Mouse (Mus musculus) thymus, postnatal 25 days (tissue): ENCODE data around the gene Col8a1.

Experiments
- DNase-seq: peaks from one replicate; pipeline ENCODE4 v3.0.0; 2022

Gene Col8a1

DNA sequence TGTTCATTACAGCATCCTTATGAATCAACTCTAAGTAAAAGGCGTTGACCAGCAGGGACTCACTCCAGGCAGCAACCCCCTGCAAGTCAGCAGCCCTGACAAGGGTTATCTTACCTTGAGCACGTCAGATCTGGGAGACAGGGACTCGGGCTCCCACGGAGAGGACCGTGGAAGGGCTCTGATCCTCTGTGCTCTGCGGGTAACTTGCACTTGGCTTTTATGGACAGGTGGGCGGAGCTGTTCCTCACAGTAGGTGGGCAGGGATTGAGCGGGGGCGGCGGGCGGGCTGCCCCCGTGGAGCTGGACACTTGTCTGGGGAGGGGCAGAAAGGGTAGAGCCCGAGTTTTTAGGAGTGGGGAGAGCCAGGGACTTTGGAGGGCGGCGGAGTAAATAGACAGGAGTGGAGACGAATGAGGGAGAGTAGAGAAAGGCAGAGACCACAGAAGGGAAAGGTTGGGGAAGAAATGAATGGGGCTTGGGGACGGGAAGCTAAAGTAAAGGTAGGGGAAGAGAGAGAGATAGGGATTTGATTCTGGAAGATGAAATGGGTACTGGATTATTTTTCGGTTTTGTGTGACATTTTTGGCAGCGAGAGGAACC, at the start of gene Col8a1:
Gene Col8a1, minus strand, starts transcription at position 212 of the 600 bp plus-strand sequence.
- DNase-seq: no peak

DNA sequence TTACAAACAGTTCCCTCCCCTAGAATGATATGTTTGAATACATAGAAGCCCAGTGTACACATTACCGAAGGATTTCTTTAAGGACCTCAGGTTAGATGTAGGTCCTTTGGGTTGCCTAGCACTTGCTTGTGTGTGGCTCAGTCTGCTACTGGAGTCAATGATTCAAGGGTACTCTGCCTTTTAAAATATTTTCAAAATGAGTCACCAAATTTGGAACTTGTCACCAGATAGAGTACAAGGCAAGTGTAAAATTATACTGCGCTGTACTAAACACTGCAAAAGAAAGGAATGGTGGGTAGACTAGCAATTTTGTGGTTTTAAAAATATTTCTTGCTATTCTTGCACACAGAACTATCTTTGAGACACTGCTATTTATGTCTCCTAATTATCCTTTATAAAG, 47.3 kb upstream of the Col8a1 start:
- no peak for DNase-seq

DNA sequence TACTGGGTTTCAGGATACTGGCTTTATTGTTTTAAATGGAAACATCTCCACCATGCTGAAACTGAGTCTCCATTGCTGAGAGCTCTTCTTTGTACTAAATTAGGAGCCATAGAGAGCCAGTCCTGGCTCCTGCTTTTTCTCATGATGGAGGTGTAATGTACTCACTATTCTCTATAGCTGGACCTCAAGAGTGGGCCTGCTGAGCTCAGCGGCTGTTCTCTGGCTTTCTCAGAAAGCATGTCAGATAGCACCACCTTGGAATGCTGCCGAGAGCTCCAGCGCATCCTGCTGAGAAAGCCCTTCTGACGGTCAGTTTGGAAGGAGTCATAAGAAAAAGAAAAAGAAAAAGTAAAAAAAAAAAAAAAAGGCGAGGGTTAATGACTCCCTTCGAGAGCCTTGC, 41.8 kb upstream of the Col8a1 start:
- DNase-seq: no peak

DNA sequence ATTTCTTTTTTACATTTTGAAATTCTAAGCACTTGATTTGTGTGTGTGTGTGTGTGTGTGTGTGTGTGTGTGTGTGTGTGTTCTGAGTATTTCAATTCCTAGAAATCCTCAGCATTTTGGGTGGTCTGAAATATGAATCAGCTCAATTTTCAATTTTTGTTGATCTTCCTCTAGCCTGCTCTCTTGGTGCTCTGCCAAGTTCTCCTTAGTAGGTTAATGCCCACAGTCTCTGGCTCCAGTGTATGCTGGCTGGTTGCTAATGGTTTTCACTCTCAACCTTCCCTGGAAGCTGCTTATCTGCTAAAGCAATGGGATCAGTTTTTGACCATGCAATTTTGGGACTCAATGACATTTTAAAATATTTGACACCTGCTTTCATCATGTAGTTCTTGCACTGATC, 24.5 kb upstream of the Col8a1 start:
- no peak for DNase-seq

DNA sequence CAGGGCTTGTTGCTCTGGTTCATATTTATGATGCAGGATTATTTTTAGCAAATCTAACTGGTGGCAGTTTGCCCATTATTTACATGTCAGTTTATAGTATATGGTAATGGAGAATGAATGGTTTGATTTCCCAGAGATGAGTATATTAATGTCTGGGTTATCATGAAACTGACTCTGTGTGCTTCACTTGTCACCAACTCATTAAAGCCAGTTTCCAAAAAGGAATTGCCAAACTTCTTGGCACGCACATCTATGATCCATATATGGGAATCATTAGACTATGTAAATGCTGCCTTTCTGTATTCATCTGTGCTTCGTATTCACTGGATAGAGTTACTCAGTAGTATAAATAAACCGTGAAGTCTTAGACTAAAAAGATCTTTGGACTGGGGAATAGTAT, 11.1 kb upstream of the Col8a1 start:
- no peak for DNase-seq

DNA sequence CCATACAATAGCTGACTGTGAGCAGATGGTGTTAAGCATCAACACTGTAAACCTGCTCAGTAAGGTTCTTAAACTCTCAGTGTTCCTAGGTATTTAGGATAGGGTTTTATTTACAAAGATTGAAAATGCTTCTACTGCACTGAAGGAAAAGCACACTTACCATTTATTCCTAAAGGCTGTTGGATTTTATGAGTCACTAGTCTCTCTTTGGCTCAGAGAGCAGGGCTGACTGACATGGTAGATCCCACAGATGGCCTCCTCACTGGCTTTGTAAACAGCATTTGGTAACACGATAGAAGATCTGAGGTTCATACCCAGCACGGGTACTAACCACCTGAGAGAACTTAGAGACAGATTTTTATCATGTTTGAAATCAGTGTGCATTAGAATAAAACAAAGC, 5.3 kb upstream of the Col8a1 start:
- no peak for DNase-seq

DNA sequence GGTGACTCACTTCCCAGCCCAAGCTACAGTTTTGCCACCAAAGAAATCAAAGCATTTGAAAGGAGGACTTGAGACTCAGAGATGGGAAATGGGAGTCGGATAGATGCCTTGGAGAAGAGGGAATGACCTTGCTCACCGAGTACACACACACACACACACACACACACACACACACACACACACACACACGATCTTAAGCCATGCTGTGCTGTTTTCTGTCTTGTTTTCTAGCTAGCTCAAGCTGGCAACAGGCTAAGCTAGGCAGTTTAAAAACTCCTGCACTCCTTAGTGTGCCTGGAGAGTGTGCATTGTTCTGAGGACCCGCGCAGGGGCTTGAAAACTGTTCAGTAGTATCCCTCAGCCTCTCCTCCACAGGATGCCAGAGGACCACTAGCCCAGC, 1.2 kb upstream of the Col8a1 start:
- no peak for DNase-seq

DNA sequence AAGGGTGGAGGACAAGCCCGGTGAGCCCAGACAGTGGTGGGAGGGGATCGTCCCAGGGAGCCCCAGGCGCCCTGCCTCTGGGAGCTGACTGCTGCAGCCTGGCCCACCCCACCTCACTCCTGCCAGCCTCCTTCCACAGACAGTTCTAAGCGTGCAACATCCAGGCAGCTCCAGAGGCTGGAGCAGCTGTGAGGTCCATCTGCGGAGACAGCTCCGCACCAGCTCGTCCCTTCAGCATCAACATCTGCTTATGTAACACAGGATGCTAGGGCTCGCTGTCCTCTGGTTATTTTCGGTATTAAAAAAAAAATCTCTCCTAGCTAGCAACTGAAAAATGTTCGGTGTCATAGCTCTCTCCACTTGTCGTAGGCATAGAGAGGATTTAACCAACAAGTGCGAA, 704 bp upstream of the Col8a1 start:
- DNase-seq: no peak

DNA sequence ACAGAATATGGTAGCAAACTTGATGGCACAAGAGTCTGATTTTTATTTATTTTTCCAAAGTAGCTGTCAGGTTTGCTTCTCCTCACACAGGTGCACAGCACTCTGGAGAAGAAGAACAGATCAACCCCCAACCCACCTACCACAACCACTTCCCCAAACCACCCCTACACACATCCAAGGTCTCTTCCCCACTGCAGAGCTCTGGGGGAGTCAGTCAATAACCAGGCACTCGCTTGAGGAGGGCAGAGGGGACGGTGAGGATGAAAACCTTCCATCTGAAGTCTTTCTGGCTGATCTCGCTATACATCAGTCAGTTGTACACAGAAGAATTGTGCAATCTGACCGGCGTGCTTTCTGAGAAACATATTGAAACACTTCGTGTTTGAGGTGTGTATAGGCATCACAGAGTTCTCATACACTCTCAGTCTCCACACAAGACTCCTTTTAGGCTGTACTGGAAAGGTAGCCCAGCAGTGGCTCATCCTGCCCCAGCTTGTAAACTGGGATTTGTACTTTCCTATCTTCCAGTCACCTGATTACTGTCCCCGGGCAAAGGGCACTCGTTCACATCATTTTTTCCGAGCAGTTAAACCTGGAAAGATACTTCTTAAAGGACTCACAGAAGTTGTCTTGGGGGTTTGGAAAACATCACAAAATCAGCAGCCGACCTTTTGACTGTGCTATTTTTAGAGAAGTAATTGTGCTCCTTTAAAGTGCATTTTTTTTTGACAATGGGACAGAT, 827 bp downstream of the Col8a1 start:
- DNase-seq: no peak

DNA sequence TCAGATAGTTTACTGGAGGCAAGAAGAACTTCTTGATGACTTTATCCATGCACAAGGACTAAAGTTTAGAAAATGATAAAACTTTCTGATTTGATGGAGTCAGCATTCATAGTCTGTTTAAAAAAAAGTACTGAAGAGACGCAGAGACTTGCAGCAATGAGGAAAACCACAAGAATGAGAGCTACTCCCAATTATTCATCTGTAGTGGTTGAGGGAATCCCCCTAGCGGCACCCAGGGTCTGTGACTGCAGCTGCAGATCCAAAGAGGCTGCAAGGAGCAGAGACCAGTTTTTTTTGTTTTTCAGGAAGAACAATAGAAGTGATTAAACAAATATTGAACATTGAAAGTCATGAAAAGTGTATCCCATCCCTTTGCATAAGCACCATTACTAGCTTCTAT, 4.0 kb downstream of the Col8a1 start:
- no peak for DNase-seq

DNA sequence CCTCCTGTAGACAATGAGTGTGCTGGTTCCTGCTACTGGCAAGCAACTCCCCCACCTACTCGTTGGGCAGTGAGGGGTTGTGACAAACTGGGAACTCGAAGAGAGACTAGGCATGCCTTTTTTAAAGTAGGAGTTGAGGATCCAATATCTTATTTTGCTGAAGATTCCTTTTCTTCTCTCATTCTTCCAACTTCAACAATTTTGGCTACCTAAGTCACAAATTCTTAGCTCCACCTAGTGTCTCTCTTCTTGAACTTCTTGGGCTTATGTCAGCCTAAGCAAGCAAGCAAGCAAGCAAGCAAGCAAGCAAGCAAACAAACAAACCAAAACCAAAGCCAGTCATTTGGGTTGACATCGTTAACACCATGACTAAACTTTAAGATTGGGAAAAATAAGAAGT, 6.4 kb downstream of the Col8a1 start:
- DNase-seq: no peak

DNA sequence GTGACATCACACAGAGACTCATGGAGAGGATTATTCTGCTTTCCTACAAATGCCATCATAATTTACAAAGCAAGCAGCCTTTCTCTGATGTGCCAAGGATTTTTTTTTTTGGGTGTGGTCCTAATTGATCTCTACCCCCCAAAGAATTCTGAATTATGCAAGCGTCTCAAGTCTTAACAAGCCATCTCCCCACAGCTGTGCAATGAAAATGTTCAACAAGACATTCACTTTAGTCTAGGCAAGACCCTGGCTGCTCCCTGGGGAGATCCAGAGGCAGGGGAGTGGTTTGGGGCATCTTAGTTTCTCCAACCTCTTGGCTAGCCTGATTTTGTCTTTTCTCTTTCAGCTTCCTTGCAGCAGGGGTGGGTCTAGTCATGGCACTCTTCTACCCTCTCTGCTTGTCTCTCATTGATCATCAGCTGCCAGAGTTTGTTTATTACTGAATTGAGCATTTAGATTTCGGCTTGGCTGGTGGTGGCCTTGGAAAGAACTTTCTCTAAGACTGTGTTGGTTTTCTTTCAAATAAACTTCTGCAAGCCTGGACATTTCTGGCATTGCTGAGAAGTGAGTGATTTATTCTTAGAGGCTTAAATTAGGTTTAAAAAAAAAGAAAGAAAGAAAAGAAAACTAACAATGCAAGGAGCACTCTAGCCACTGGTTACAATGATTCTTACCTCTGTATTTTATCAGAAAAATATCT, 7.0 kb downstream of the Col8a1 start:
- DNase-seq: no peak

DNA sequence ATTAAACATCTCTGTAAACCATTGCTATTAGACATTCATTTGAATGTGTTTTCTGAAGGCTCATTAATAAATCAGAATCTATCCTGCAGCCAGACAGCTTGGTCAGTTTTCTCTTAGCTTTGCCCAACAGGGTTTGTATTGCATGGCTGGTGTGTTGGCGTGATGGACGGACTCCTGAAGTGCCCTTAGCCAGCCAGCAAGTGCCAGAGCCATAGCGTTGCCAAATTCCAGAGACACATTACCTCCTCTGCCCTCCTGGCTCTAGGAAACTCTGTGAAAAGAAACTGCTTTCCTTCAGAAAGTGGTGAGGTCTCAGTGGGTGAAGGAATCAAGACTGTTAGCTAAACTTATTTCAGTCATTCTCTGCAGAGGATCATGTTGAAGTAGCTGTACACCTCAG, 14.4 kb downstream of the Col8a1 start:
- no peak for DNase-seq

DNA sequence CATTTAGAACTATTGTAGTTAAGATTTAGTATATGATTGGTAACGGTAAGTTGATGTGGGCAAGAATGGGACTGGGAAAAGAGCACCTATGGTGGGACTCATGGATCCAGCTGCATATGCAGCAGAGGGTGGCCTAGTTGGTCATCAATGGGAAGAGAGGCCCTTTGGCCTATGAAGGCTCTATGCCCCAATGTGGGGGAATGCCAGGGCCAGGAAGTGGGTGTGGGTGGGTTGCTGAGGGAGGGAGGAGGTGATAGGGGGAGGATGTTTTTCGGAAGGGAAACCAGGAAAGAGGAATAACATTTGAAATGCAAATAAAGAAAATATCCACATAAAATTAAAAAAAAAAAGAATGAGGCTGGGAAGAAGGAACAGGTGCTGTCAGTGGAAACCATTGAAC, 19.6 kb downstream of the Col8a1 start:
- DNase-seq: no peak

DNA sequence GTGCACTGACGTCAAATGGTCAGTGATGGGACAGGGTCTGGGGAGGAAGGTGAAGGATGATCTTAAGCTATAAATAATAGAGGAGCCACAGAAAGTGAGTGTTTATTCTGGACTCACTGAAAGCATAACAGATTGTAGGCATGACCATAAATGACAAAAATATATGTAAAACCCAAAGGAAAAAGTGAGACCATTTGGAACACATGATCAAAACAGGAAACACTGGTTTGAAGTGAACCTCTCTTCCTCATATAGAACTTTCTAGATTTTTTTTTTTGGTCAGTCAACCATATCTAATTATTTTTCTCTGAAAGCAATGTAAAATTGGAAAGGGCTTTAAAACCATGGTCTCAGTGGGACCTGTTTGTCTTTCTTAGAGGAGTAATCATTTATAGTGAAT, 21.0 kb downstream of the Col8a1 start:
- DNase-seq: no peak

DNA sequence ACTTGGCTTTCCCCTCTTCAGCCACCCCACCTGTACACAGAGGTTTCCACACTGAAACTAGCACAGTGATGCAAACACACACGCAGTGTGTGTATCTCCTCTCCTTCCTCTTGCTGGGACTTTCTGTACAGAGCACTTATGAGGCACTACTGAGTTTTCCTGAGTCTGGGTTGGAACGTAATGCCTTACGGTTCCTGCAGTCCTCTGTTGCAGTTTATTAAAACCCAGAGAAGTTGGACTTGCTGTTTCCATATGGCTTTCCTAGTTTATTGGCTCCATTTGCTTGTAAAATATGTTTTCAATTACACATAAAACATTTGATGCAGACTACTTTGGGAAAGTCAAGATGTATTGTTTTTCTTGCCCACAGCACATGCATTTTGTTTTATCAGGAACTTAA, 21.4 kb downstream of the Col8a1 start:
- no peak for DNase-seq

DNA sequence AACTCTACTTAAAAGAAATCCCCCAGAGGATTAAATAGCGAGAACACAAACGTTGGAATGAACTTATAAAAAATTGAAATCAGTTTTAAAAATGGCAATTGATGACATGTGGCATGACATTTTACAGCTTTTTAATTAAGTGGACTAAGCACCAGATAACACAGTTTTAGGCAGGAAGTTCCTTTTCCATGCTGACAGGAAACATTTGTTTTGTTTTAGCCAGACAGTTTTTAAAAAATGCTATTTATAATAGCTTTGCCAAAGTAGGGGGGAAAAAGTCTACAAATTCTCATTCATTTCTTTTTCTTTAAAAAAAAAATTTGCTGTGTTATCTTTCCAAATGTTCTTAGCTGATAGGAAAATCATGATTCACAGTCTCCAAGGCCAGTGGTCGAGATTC, 29.6 kb downstream of the Col8a1 start:
- no peak for DNase-seq

DNA sequence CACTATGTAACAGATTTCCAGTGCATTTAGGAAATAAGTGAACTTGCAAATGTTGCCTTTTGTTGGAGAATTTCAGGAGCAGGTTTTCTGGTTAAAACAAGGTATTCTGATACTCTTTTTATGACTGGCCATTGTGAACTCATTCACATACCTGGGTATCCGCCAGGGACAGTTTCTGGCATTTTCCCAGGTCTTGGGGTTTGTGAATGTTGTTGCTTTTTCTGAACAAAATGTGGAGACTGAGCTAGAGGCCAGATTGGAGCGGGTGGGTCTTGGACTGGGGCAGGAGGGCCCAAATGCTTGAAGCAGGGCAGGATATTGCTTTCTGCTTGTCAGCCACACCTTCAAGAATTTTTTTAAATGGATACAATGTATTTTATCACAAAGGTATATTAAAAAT, 35.6 kb downstream of the Col8a1 start:
- DNase-seq: no peak

DNA sequence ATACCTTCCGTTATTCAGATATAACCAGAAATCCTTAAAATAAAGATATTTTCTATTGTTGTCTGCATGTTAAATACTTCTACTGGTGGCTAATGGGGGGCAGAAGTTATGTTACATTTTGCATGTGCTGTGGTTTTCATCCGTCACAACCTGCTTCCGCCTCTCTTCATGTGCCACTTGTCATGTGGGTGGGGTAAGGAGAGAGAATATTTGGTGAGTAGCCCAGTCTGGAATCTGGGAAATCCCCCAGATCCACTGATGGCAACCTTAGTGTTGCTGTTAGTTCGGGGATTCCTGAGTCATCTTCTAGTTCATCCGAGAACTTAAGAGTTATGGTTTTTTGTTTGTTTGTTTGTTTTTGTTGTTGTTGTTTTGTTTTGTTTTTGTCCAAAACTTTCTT, 55.8 kb downstream of the Col8a1 start:
- DNase-seq: no peak

DNA sequence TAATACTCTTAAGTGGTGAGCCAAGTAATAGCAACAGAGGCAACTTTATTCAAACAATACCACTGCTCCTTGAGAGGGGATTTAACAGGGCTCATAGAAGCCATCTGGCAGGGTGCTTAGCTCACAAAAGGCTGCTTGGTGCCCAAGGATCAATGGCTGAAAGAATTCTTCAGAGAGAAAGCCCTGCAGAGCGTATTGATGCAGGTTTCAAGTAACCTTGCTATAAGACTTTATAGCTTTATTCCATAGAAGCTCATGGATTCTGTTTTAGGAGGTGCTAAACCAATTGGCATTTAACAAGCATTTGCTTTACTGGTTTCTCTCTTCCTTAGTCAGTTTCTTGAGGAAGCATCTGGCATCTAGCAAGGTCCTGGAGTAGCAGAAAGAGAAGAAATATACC, 59.8 kb downstream of the Col8a1 start:
- DNase-seq: no peak

DNA sequence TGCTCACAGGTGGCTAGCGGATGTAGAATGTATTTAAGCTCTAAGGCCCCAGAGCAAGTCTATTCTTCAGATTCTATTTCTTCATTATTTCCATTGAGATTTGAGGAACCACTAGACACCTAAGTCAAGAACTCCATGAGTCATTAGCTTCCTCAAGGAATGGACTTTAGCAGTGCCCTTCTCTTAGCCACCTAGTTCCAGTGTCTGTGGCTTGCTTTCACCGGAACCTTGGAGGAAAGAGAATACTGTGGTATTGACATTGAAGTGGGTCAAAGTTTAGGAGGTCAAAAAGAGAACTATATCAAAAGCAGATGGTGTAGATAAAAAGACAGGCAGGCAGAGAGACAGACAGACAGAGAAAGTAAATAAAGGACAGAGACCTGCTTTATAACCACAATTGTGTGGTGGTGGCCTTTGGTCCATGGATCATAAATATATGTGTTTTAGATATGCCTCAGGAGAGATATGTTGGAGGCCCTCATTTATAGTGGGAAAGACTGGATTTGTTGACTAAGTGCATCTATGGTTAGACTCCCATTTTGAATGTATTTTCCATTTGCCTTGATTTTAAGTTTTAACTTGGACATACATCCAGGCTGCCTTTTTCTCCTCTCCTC, 60.5 kb downstream of the Col8a1 start:
- no peak for DNase-seq

DNA sequence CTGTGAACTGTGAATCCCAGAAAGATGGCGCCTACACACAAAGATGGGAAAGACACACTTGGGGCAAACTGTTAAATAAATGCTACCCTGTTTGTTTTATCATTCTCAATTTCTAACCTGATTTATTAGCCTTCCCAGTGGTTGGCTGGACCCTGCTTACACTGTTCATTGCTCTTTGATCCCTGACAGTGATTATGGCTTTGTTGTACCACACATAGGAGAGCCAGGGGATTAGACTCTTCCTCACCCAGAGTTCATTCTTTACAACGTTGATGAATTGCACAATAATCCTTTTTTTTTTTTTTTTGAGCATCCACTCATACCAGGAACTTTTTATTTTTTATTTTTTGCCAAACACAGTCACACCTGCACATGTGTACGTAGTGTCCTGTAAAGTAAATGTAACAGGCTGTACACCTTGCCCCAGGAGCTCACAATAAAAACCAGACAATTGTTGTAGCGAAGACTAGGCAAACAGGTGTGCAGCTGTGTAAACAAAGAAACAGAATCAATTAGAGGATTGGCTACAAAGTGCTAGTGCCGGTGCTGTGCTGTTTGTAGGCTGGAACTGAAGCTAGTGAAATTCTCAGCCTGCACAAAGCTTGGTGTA, 68.6 kb downstream of the Col8a1 start:
- DNase-seq: no peak

DNA sequence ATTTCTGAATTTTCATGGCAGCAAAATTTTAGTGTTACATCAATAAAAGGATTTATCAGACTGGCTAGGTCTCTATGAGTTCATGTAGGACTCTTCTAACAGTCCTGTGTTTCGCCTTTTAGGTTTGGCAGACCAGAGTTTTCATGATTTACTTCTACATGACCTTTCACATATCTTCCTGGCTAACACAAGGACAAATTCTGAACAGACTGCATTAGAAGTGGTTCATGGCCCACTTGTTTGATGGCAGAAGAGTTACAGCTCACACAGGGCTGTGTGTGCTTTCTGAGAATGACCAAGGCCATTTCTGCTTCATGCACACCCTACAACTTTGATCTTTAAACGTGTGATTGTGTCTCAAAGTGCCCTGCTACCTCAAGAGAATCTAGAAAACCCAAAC, 82.3 kb downstream of the Col8a1 start:
- DNase-seq: no peak

DNA sequence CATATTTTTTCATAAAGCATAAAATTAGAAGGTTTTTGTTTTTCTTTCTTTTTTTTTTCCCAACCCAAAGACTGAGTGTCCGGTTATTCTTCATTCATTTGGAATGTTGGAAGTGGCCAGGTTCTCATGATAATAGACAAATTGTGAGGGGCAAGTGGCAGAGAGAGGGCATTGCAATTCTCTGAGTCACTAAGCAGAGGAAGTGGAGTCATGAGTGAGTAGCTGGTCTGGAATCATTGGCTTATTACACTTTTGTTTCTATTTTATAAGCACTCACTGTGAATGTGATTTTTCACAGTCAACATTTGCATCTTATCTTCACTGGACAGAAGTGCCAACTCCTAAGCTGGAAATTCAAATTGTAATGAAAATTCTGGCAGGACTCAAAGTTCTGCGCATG, 82.9 kb downstream of the Col8a1 start:
- DNase-seq: no peak
